Mouse (Mus musculus): ENCODE measurements around the gene Tph1. TPM values are rescaled to one million over a fixed set of nuclear protein-coding genes. Genes with fewer than 3 reads are reported as not detected.
"Not testable (repeated sequence)": the region's sequence is repeated elsewhere in the genome, so short reads cannot be mapped to it uniquely, and the experiment has no call there.

Gene Tph1
- polyA plus RNA-seq, 1 experiment from 2014 or later, result 1.1 TPM

DNA sequence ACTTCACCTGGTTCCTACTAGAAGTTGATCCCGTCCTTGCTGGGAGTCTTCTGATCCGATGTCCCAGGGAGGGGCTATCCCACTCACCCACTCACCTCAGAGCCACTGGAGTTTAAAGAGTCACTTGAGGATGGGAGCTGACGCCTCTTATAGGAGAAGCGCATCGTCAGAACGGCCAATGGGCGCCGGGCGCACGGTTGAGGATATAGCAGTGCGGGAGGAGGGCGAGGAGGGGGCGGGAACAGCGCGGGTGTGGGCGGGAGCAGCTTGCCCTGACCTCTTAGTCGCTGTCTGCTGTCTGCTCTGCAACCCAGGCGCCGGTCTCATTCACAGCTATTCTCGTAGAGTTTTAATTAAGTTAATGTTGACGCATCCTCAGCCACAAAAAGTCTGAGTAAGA, 5.1 kb downstream of the Tph1 start:
- Histone ChIP-seq H3K9ac (ENCODE audit: low read depth, low read length) (no peak overlapping the region), H3K4me2 (replicated peaks; ENCODE audit: low read depth, low read length) (peak overlapping the region; percentile 18; the same call in 1 of the 2 replicates), H3K27me3 (ENCODE audit: control insufficient read depth, insufficient read depth, low read length) (peaks cover 11% of the 10 kb centered on the region; the same call in 1 of the 2 replicates), H3K4me1 (ENCODE audit: control insufficient read depth, insufficient read depth, low read length) (peaks cover 4% of the 10 kb centered on the region), H3K27ac (ENCODE audit: low read depth, low read length) (no peak overlapping the region), H3K36me3 (ENCODE audit: control insufficient read depth, insufficient read depth, low read length) (no peaks in the 10 kb centered on the region), H3K9me3 (ENCODE audit: control insufficient read depth, low read length) (no peaks in the 10 kb centered on the region), H3K4me3 (ENCODE audit: low read length) (no peak overlapping the region)
- ATAC-seq (ENCODE audit: low FRiP score, low TSS enrichment), result peak; percentile 48; the same call in 1 of the 2 replicates
- WGBS, result 1% methylated on average over 21 of the region's 21 CpGs

DNA sequence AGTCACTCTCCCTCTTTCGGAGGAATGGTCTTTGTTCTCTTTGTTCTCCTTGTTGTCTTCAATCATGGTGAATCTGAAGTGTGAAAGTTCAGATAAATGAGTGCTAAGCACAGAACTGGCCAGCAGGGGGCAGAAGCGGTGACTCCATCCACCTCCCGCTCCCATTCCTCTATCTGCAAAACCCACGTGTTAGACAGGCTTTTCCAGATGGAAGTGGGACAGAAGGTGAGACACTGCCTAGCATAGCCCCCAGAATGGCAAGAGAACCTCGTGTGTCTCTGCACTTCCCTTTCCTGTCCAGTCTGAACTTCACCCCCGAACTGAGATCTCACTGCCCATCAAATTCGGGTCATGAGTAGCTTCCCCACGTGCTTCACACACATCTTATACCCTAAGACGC, 7.1 kb downstream of the Tph1 start:
- WGBS, result 27% methylated on average over 9 of the region's 9 CpGs
- ATAC-seq (ENCODE audit: low FRiP score, low TSS enrichment), result no peak; the same call in 1 of the 2 replicates
- H3K4me2 ChIP-seq (replicated peaks; ENCODE audit: low read depth, low read length), result no peak overlapping the region

DNA sequence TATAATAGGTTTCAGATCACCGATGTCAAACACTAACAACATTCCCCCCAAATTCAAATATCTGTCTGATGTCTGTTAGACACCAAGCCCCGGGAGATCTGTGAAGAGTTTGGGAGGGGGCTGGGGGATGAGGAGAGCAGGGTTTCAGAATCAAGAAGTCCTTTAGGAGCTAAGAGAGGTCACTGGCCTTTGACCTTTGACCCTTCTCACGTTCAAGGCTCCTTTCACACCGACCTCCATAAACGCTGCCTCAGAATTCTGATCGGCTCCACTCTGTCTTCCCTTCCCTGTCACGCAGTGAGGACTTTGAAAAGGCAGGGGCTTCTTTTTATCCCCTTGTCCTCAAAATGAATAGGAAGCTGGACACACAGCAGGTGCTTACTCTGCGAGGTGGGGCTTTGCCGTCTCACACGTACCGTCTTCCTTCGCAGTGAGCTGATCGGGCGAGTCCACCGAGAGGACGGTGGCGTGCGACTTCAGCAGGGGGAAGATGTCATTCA, 10.7 kb downstream of the Tph1 start:
- no peak overlapping the region for H3K9ac ChIP-seq (ENCODE audit: low read depth, low read length)

More for the DNA sequence above, 7.1 kb downstream of the Tph1 start:
- Histone ChIP-seq H3K27ac (ENCODE audit: low read depth, low read length) (no peak overlapping the region), H3K36me3 (ENCODE audit: control insufficient read depth, insufficient read depth, low read length) (no peaks in the 10 kb centered on the region), H3K9ac (ENCODE audit: low read depth, low read length) (no peak overlapping the region), H3K4me1 (ENCODE audit: control insufficient read depth, insufficient read depth, low read length) (no peaks in the 10 kb centered on the region), H3K4me3 (ENCODE audit: low read length) (no peak overlapping the region), H3K27me3 (ENCODE audit: control insufficient read depth, insufficient read depth, low read length) (peaks cover 11% of the 10 kb centered on the region; the same call in 1 of the 2 replicates), H3K9me3 (ENCODE audit: control insufficient read depth, low read length) (no peaks in the 10 kb centered on the region)

DNA sequence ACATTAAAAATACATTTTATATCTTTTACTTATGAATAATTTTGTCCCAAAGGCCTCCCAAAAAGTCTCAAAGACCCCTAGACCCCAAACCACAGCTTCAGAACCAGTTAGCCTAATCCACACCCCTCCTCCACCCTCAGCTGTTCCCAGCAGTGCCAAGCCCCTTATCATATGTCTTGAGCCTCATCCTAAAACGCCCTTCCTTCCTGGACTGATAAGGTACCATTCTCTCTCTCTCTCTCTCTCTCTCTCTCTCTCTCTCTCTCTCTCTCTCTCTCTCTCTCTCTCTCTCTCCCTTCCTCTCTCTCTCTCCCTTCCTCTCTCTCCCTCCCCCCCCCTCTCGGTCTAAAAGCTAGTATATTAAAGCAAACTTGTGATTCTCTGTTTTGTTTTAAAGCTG, 20.1 kb downstream of the Tph1 start:
- Histone ChIP-seq H3K4me3 (ENCODE audit: low read length) (no peak overlapping the region), H3K4me2 (replicated peaks; ENCODE audit: low read depth, low read length) (no peak overlapping the region), H3K4me1 (ENCODE audit: control insufficient read depth, insufficient read depth, low read length) (no peaks in the 10 kb centered on the region), H3K27ac (ENCODE audit: low read depth, low read length) (no peak overlapping the region), H3K9ac (ENCODE audit: low read depth, low read length) (no peak overlapping the region), H3K9me3 (ENCODE audit: control insufficient read depth, low read length) (no peaks in the 10 kb centered on the region), H3K27me3 (ENCODE audit: control insufficient read depth, insufficient read depth, low read length) (no peaks in the 10 kb centered on the region), H3K36me3 (ENCODE audit: control insufficient read depth, insufficient read depth, low read length) (no peaks in the 10 kb centered on the region)
- ATAC-seq (ENCODE audit: low FRiP score, low TSS enrichment), result no peak
- 59% methylated on average over 2 of the region's 2 CpGs for WGBS

More for the DNA sequence above, 10.7 kb downstream of the Tph1 start:
- no peak overlapping the region for H3K4me3 ChIP-seq (ENCODE audit: low read length)
- H3K27ac ChIP-seq (ENCODE audit: low read depth, low read length), result no peak overlapping the region
- no peaks in the 10 kb centered on the region for H3K4me1 ChIP-seq (ENCODE audit: control insufficient read depth, insufficient read depth, low read length)
- no peak for ATAC-seq (ENCODE audit: low FRiP score, low TSS enrichment)
- 54% methylated on average over 18 of the region's 18 CpGs for WGBS
- no peaks in the 10 kb centered on the region for H3K36me3 ChIP-seq (ENCODE audit: control insufficient read depth, insufficient read depth, low read length)
- no peaks in the 10 kb centered on the region for H3K9me3 ChIP-seq (ENCODE audit: control insufficient read depth, low read length)
- no peak overlapping the region for H3K4me2 ChIP-seq (replicated peaks; ENCODE audit: low read depth, low read length)
- peaks cover 11% of the 10 kb centered on the region; the same call in 1 of the 2 replicates for H3K27me3 ChIP-seq (ENCODE audit: control insufficient read depth, insufficient read depth, low read length)

DNA sequence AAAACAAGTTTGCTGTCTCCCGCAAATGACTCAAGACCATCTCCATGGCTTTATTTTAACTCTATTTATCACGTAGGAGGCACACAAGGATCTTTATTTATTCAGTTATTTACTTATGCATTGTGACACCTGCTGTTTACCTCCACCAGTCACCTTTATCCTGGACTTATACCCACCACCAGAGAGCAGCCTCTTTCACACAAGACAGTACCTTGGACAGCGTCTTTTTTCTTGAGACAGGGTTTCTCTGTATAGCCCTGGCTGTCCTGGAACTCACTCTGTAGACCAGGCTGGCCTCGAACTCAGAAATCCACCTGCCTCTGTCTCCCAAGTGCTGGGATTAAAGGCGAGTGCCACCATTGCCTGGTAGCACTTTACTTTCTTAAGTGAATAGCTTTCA, 22.1 kb downstream of the Tph1 start:
- not testable (repeated sequence) for H3K9me3 ChIP-seq (ENCODE audit: control insufficient read depth, low read length); H3K4me3 ChIP-seq (ENCODE audit: low read length)

DNA sequence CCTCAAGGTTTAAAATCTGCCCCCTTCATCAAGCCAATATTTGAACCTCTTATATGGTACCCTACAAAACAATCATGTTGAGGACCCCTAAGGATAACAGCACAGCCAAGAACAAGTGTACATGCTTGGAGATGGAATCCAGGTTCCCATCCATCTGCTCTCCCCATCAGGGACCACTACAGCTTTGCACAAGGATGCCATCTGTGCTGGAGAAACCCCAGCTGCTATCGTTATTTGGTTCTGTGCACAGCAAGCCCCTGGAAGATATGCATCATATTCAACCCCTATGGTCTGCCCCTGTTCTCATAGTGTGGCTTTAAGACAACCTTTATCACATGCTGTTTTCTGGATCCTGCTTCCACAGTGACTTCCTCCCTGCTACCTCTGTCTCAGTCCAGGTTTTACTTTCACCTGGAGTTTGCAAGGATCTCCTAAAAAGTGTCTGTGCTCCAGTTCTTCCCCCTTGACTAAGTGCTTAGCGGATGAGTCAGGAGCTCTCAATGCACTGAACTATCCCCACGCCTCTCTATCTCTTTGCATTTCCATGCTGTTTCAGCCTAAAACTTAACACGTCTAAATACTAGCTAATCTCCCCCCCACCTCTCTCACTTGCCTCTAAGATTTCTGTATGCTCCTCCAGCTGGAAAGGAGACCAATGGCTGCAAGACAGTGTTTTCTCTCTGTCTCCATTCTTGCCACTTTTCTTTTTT, 23.8 kb downstream of the Tph1 start:
- no peaks in the 10 kb centered on the region for H3K4me1 ChIP-seq (ENCODE audit: control insufficient read depth, insufficient read depth, low read length)
- no peaks in the 10 kb centered on the region for H3K36me3 ChIP-seq (ENCODE audit: control insufficient read depth, insufficient read depth, low read length)
- no peak overlapping the region for H3K9ac ChIP-seq (ENCODE audit: low read depth, low read length)
- ATAC-seq (ENCODE audit: low FRiP score, low TSS enrichment), result no peak
- H3K27me3 ChIP-seq (ENCODE audit: control insufficient read depth, insufficient read depth, low read length), result no peaks in the 10 kb centered on the region
- H3K4me3 ChIP-seq (ENCODE audit: low read length), result no peak overlapping the region
- no peak overlapping the region for H3K27ac ChIP-seq (ENCODE audit: low read depth, low read length)
- H3K4me2 ChIP-seq (replicated peaks; ENCODE audit: low read depth, low read length), result no peak overlapping the region
- no peaks in the 10 kb centered on the region for H3K9me3 ChIP-seq (ENCODE audit: control insufficient read depth, low read length)
- 76% methylated on average over 4 of the region's 4 CpGs for WGBS

More for the DNA sequence above, 22.1 kb downstream of the Tph1 start:
- H3K27ac ChIP-seq (ENCODE audit: low read depth, low read length); H3K27me3 ChIP-seq (ENCODE audit: control insufficient read depth, insufficient read depth, low read length); H3K9ac ChIP-seq (ENCODE audit: low read depth, low read length); ATAC-seq (ENCODE audit: low FRiP score, low TSS enrichment); H3K36me3 ChIP-seq (ENCODE audit: control insufficient read depth, insufficient read depth, low read length); H3K4me1 ChIP-seq (ENCODE audit: control insufficient read depth, insufficient read depth, low read length); H3K4me2 ChIP-seq (replicated peaks; ENCODE audit: low read depth, low read length): not testable (repeated sequence)
- 52% methylated on average over 5 of the region's 5 CpGs for WGBS

DNA sequence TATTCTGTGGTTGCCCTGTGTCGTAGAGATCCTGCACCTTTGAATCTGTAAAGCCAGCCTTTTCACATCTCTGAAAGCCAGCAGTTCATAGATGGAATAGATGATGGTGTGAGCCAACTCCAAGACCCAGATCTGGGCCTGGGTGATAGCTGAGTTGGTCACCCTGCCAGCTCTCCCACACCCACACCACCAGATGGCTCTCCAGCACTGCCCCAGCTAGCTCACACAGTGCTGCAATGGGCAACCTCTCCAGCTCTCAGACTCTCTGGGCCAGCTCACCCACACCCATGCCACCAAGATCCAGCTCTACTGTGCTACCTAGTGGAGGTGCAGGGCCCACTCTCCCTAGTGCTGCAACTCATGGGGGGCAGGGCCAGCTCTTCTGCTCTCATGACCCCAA, 29.2 kb downstream of the Tph1 start:
- no peak for ATAC-seq (ENCODE audit: low FRiP score, low TSS enrichment)

DNA sequence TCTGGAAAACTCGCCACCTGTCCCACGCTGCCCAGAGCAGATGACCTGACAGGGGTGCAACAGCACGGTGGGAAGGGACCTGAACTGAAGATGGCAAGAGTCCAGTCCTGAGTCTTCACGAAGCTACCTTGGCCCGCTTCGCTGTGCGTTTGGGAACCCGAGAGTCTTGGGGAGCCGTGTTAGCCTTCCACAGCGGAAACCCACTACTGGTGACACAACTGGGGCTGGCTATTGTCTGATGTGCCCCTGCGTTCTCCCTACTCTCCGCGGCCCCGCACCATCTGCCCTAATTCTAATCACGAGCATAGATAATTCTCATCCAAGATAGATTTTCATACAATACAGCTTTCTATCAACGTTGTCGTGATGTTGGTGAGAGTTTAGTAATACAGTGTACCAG, 32.3 kb downstream of the Tph1 start:
- Histone ChIP-seq H3K4me2 (replicated peaks; ENCODE audit: low read depth, low read length) (peak overlapping the region; percentile 77), H3K4me3 (ENCODE audit: low read length) (peak overlapping the region; percentile 60), H3K27me3 (ENCODE audit: control insufficient read depth, insufficient read depth, low read length) (no peaks in the 10 kb centered on the region), H3K27ac (ENCODE audit: low read depth, low read length) (no peak overlapping the region), H3K36me3 (ENCODE audit: control insufficient read depth, insufficient read depth, low read length) (no peaks in the 10 kb centered on the region), H3K4me1 (ENCODE audit: control insufficient read depth, insufficient read depth, low read length) (peaks cover 9% of the 10 kb centered on the region), H3K9ac (ENCODE audit: low read depth, low read length) (peak overlapping the region; percentile 42; the same call in 1 of the 2 replicates), H3K9me3 (ENCODE audit: control insufficient read depth, low read length) (no peaks in the 10 kb centered on the region)
- ATAC-seq (ENCODE audit: low FRiP score, low TSS enrichment), result peak; percentile 28; the same call in 1 of the 2 replicates
- WGBS, result 19% methylated on average over 17 of the region's 17 CpGs

More for the DNA sequence above, 29.2 kb downstream of the Tph1 start:
- WGBS, result 82% methylated on average over 1 of the region's 1 CpGs
- H3K9me3 ChIP-seq (ENCODE audit: control insufficient read depth, low read length), result no peaks in the 10 kb centered on the region
- no peaks in the 10 kb centered on the region for H3K36me3 ChIP-seq (ENCODE audit: control insufficient read depth, insufficient read depth, low read length)
- no peak overlapping the region for H3K4me3 ChIP-seq (ENCODE audit: low read length)
- H3K9ac ChIP-seq (ENCODE audit: low read depth, low read length), result no peak overlapping the region
- peaks cover 7% of the 10 kb centered on the region for H3K4me1 ChIP-seq (ENCODE audit: control insufficient read depth, insufficient read depth, low read length)
- no peaks in the 10 kb centered on the region for H3K27me3 ChIP-seq (ENCODE audit: control insufficient read depth, insufficient read depth, low read length)
- no peak overlapping the region for H3K27ac ChIP-seq (ENCODE audit: low read depth, low read length)
- H3K4me2 ChIP-seq (replicated peaks; ENCODE audit: low read depth, low read length), result no peak overlapping the region

DNA sequence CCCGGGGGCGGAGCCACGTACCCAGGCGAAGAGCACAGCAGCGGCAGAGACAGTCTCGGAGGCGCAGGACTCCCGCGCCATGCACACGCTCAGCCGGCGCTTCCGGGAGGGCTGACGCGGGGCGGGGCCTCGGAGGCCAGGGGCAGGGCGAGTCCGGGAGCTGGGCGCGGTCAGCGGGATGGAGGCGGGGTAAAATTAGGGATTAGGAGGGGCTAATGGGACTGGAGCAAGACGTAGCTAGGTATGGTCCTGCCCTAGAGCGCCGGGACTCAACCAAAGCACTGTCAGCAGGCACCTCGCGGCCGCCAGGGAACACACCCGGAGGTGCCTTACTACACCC, 32.7 kb downstream of the Tph1 start, which contains the start of gene Sergef:
Sergef (minus strand) TSS at position 116 of the 340 bp plus-strand sequence.
- Histone ChIP-seq H3K36me3 (ENCODE audit: control insufficient read depth, insufficient read depth, low read length) (no peaks in the 10 kb centered on the region), H3K27me3 (ENCODE audit: control insufficient read depth, insufficient read depth, low read length) (no peaks in the 10 kb centered on the region), H3K4me1 (ENCODE audit: control insufficient read depth, insufficient read depth, low read length) (peaks cover 9% of the 10 kb centered on the region), H3K9me3 (ENCODE audit: control insufficient read depth, low read length) (no peaks in the 10 kb centered on the region), H3K27ac (ENCODE audit: low read depth, low read length) (no peak within 1 kb of the TSS), H3K9ac (ENCODE audit: low read depth, low read length) (peak within 1 kb of the TSS; percentile 69), H3K4me2 (replicated peaks; ENCODE audit: low read depth, low read length) (peak within 1 kb of the TSS; percentile 77), H3K4me3 (ENCODE audit: low read length) (peak within 1 kb of the TSS; percentile 60)
- WGBS, result 1% methylated on average over 30 of the region's 30 CpGs
- ATAC-seq (ENCODE audit: low FRiP score, low TSS enrichment), result peak; percentile 96
